Comparison of ENCODE assay signal across 9 mouse cellular contexts in genomic region chr11:101245071-101245470, GRCm38 (mm10). TPM values are rescaled to one million over a fixed set of nuclear protein-coding genes. Genes with fewer than 3 reads are reported as not detected.
DNase-seq lines count a peak whose midpoint lies in the region; ATAC-seq and TF ChIP-seq lines count a peak whose summit lies in the region.
"Had no signal": no experiment of that assay in that cellular context is flagged by ENCODE, and none has a peak within 500 bp of the region (broad histone marks: within the 10 kb centered on the region; RNA-seq: fewer than 3 reads in every experiment).

No protein-coding gene starts in this region.

- 0 out of 2 replicates have a peak overlapping the region, but pooled peaks have one; percentile 68 for H3K27ac ChIP-seq in intestine, postnatal 0 days (ENCODE audit: low read depth, low read length)
- H3K27ac ChIP-seq: midbrain, embryonic 12.5 days had no signal

- DNase-seq in kidney, adult 18-20 months, result peak; percentile 32
- DNase-seq in kidney, adult 11 months, result no peak
- DNase-seq in heart, adult 11 months, result peak; percentile 98
- peak; percentile 58 for DNase-seq in neural tube, embryonic 10.5 days (ENCODE audit: extremely low spot score, low spot score)
- DNase-seq in thymus, postnatal 36 days, result no peak
- DNase-seq in natural killer cell, adult 2 months (ENCODE audit: low spot score in 2 of 2), result no peak
- no peak for DNase-seq in right cerebral cortex, postnatal 10 days (ENCODE audit: low spot score in 2 of 2)

- WGBS in intestine, postnatal 0 days, result 41% methylated on average over 4 of the region's 4 CpGs

- H3K27me3 ChIP-seq in intestine, postnatal 0 days (replicated peaks; ENCODE audit: control insufficient read depth, insufficient read depth, low read length), result no peaks in the 10 kb centered on the region; the same call in 1 of the 2 replicates

- no peak for ATAC-seq in intestine, postnatal 0 days

- no peaks in the 10 kb centered on the region for H3K9me3 ChIP-seq in intestine, postnatal 0 days (ENCODE audit: control insufficient read depth)
- H3K9me3 ChIP-seq: midbrain, embryonic 12.5 days had no signal

- H3K36me3 ChIP-seq in intestine, postnatal 0 days (ENCODE audit: control insufficient read depth, insufficient read depth), result no peaks in the 10 kb centered on the region
- H3K36me3 ChIP-seq: midbrain, embryonic 12.5 days had no signal

- no peak overlapping the region for H3K4me3 ChIP-seq in intestine, postnatal 0 days (ENCODE audit: low read depth, low read length)

- peak overlapping the region; percentile 91; the same call in 1 of the 2 replicates for H3K4me2 ChIP-seq in intestine, postnatal 0 days (replicated peaks; ENCODE audit: low read depth)

- TF ChIP-seq CTCF in intestine, postnatal 0 days (IDR thresholded peaks at IDR 0.05; ENCODE audit: low read depth), result no peak

- no peak overlapping the region for H3K9ac ChIP-seq in intestine, postnatal 0 days (ENCODE audit: low read depth, low read length)

- H3K4me1 ChIP-seq in intestine, postnatal 0 days (replicated peaks; ENCODE audit: control insufficient read depth, insufficient read depth, low read length), result no peaks in the 10 kb centered on the region

RNA-seq across cellular contexts. Expression of gene Ramp2, which starts 0.8 kb away (rescaled TPM):
- polyA plus RNA-seq in intestine, postnatal 0 days (2015; fragmentation: Nextera tagmentation; extraction: Ambion mirVana), result 67.7 and 74.7 TPM in 2 replicates

RNA-seq across cellular contexts. Expression of gene Vps25, which starts 8.4 kb away (rescaled TPM):
- polyA plus RNA-seq in intestine, postnatal 0 days (2015; fragmentation: Nextera tagmentation; extraction: Ambion mirVana), result 148 and 157 TPM in 2 replicates

RNA-seq across cellular contexts. Expression of gene Wnk4, which starts 15.3 kb away (rescaled TPM):
- polyA plus RNA-seq in intestine, postnatal 0 days (2015; fragmentation: Nextera tagmentation; extraction: Ambion mirVana), result 4.6 and 4.7 TPM in 2 replicates

RNA-seq across cellular contexts. Expression of gene Ezh1, which starts 18.8 kb away (rescaled TPM):
- polyA plus RNA-seq in intestine, postnatal 0 days (2015; fragmentation: Nextera tagmentation; extraction: Ambion mirVana), result 9.8 and 10.8 TPM in 2 replicates

RNA-seq across cellular contexts. Expression of gene Cntd1, which starts 33.7 kb away (rescaled TPM):
- 0.26 and 0.47 TPM in 2 replicates for polyA plus RNA-seq in intestine, postnatal 0 days (2015; fragmentation: Nextera tagmentation; extraction: Ambion mirVana)

Comparison
In these comparisons a context has a peak if more than half of its experiments do, and no peak if none do; other contexts are left out.
1. DNase-seq: peak in kidney, adult 18-20 months (single experiment), heart, adult 11 months (single experiment) and neural tube, embryonic 10.5 days (single experiment); none in kidney, adult 11 months (single experiment), thymus, postnatal 36 days (0 of 2), natural killer cell, adult 2 months (0 of 2) and right cerebral cortex, postnatal 10 days (0 of 2).